Mouse (Mus musculus) C2C12 (cell line): Measurements from ENCODE around the gene Znhit1.

Experiments used
- CEBPB ChIP-seq: IDR thresholded peaks from one replicate; pipeline ENCODE4 v1.6.1; 2011; ENCODE audit warnings: low read depth, mild to moderate bottlenecking, control low read depth, moderate library complexity
- CTCF ChIP-seq: IDR thresholded peaks from one replicate; pipeline ENCODE4 v1.5.1; 2011; ENCODE audit not compliant: control insufficient read depth, insufficient read depth, insufficient read length
- FOSL1 ChIP-seq: IDR thresholded peaks from one replicate; pipeline ENCODE4 v1.8.0; 2011; ENCODE audit warnings: mild to moderate bottlenecking, low read length; ENCODE audit not compliant: poor library complexity, insufficient read depth, severe bottlenecking
- MAX ChIP-seq: IDR thresholded peaks from one replicate; pipeline ENCODE4 v1.6.1; 2011; ENCODE audit warnings: mild to moderate bottlenecking, control low read depth
- MYOD1 ChIP-seq: IDR thresholded peaks from one replicate; pipeline ENCODE4 v1.6.1; 2011; ENCODE audit warnings: low read depth; ENCODE audit not compliant: control insufficient read depth, insufficient read length
- MYOG ChIP-seq: IDR thresholded peaks from one replicate; pipeline ENCODE4 v1.6.1; 2011; ENCODE audit not compliant: control insufficient read depth, insufficient read length; ENCODE audit errors: extremely low read depth
- USF1 ChIP-seq: IDR thresholded peaks from one replicate; pipeline ENCODE4 v1.6.1; 2011; ENCODE audit warnings: low read depth, mild to moderate bottlenecking, control low read depth, moderate library complexity

GRCm38 (mm10) chr5:137000612-137001011 lies 12.8 kb upstream of the Znhit1 start:
- TF ChIP-seq CTCF (no peak), USF1 (no peak), MAX (no peak), MYOG (no peak), FOSL1 (no peak), CEBPB (no peak), MYOD1 (no peak)
